Mouse (Mus musculus): ENCODE results near the gene Tmem178b. TPM values are rescaled to one million over a fixed set of nuclear protein-coding genes. Genes with fewer than 3 reads are reported as not detected.
A peak's percentile ranks its signal among the peaks of the same experiment; 100 is the strongest.

The Tmem178b gene
- polyA plus RNA-seq (2014; fragmentation: Nextera tagmentation; extraction: Ambion mirVana), result 7.3 and 8.5 TPM in 2 replicates

DNA sequence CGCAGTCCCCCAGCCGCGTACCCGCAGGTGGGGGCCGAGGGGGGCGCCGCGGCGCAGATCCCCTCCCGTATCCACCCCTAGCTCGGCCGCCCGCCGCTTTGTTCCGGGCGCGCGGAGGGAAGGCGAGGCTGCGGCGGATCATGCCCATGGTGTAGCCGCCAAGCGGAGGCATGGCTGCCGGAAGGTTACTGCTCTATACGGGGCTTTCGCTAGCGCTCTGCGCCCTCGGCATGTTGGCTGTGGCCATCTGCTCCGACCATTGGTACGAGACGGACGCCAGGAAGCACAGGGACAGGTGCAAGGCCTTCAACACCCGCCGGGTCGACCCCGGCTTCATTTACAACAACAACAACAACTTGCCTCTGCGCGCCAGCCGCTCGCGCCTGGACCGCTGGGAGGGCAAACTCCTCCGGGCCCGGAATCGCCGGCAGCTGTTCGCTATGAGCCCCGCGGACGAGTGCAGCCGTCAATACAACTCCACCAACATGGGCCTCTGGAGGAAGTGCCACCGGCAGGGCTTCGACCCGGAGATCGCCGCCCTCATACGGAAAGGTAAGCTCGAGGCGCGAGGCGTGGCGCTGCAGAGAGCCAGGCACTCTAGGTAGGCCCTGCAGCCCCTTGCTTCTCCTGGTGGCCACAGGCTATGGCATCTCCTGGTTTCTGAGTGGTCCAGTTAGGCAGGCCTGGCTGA, at the start of gene Tmem178b:
Tmem178b (plus strand) TSS at position 371 of the 691 bp plus-strand sequence.
- peak within 1 kb of the TSS; percentile 77 for H3K9ac ChIP-seq (ENCODE audit: low read length)
- H3K4me1 ChIP-seq (ENCODE audit: control insufficient read depth, insufficient read depth, low read length), result peaks cover 2% of the 10 kb centered on the region; the same call in 1 of the 2 replicates
- peak within 1 kb of the TSS; percentile 85 for H3K4me2 ChIP-seq (ENCODE audit: low read depth)
- peaks cover 8% of the 10 kb centered on the region; the same call in 1 of the 2 replicates for H3K27me3 ChIP-seq (ENCODE audit: control insufficient read depth, insufficient read depth, low read length)
- ATAC-seq (ENCODE audit: insufficient read depth, low FRiP score, low TSS enrichment), result peak; percentile 43
- H3K4me3 ChIP-seq (ENCODE audit: low read depth, low read length), result peak within 1 kb of the TSS; percentile 63
- peak; percentile 68 for DNase-seq (ENCODE audit: low spot score)
- WGBS, result under 1% methylated on average over 63 of the region's 63 CpGs
- H3K27ac ChIP-seq (ENCODE audit: low read depth, low read length), result peak within 1 kb of the TSS; percentile 54
- no peaks in the 10 kb centered on the region for H3K9me3 ChIP-seq (ENCODE audit: control insufficient read depth, low read length)
- H3K36me3 ChIP-seq (ENCODE audit: control insufficient read depth, insufficient read depth, low read length), result no peaks in the 10 kb centered on the region

- Histone ChIP-seq H3K4me3 (ENCODE audit: low read depth, low read length) (no peak overlapping the region), H3K9ac (ENCODE audit: low read length) (no peak overlapping the region), H3K4me1 (ENCODE audit: control insufficient read depth, insufficient read depth, low read length) (no peaks in the 10 kb centered on the region), H3K36me3 (ENCODE audit: control insufficient read depth, insufficient read depth, low read length) (no peaks in the 10 kb centered on the region), H3K9me3 (ENCODE audit: control insufficient read depth, low read length) (no peaks in the 10 kb centered on the region), H3K27me3 (ENCODE audit: control insufficient read depth, insufficient read depth, low read length) (no peaks in the 10 kb centered on the region), H3K27ac (ENCODE audit: low read depth, low read length) (no peak overlapping the region), H3K4me2 (ENCODE audit: low read depth) (no peak overlapping the region)
- 89% methylated on average over 5 of the region's 5 CpGs for WGBS
- no peak for DNase-seq (ENCODE audit: low spot score)
- no peak for ATAC-seq (ENCODE audit: insufficient read depth, low FRiP score, low TSS enrichment)
Measured at GRCm38 (mm10) chr6:39828736-39829135, 44.3 kb upstream of the Tmem178b start.

DNA sequence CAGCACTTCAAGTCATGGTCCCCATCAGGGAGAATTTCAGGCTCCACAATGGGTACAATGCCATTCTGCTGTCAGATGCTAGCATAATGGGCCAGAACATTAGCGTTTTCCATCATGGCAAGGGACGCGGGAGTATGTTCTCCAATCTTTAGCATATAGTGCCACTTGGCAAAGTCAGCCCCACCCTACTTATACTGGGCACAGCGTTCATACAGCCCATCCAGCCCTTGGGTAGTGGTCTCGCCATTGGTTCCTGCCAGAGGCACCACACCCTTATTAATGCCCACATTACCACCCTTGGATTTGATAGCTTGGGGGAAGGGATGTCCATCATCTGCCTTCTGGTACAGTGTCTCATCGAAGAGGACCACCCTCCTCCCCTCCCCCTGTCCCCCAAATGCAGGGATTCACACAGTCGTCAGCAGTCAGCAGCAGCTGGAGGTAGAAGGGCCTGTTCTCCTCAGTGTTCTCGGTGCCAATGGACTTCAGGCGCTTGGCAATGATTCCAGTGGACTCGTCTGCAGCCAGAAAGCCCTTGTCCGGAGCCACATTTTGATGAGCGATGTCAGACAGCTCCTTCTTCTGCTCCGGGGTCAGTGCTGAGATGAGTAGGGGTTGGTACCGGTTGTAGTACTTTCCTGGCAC, 29.3 kb upstream of the Tmem178b start:
- 88% methylated on average over 14 of the region's 14 CpGs for WGBS
- no peaks in the 10 kb centered on the region for H3K36me3 ChIP-seq (ENCODE audit: control insufficient read depth, insufficient read depth, low read length)
- H3K4me2 ChIP-seq (ENCODE audit: low read depth), result no peak overlapping the region

GRCm38 (mm10) chr6:39847538-39847937, 25.5 kb upstream of the Tmem178b start:
- ATAC-seq (ENCODE audit: insufficient read depth, low FRiP score, low TSS enrichment) (no peak), DNase-seq (ENCODE audit: low spot score) (no peak)
- Histone ChIP-seq H3K9me3 (ENCODE audit: control insufficient read depth, low read length) (no peaks in the 10 kb centered on the region), H3K36me3 (ENCODE audit: control insufficient read depth, insufficient read depth, low read length) (no peaks in the 10 kb centered on the region), H3K4me2 (ENCODE audit: low read depth) (no peak overlapping the region), H3K27ac (ENCODE audit: low read depth, low read length) (no peak overlapping the region), H3K4me1 (ENCODE audit: control insufficient read depth, insufficient read depth, low read length) (no peaks in the 10 kb centered on the region), H3K27me3 (ENCODE audit: control insufficient read depth, insufficient read depth, low read length) (no peaks in the 10 kb centered on the region), H3K4me3 (ENCODE audit: low read depth, low read length) (no peak overlapping the region), H3K9ac (ENCODE audit: low read length) (no peak overlapping the region)
- 89% methylated on average over 2 of the region's 2 CpGs for WGBS

More for the DNA sequence above, 29.3 kb upstream of the Tmem178b start:
- Histone ChIP-seq H3K9ac (ENCODE audit: low read length) (no peak overlapping the region), H3K27ac (ENCODE audit: low read depth, low read length) (no peak overlapping the region), H3K27me3 (ENCODE audit: control insufficient read depth, insufficient read depth, low read length) (no peaks in the 10 kb centered on the region), H3K4me3 (ENCODE audit: low read depth, low read length) (no peak overlapping the region), H3K9me3 (ENCODE audit: control insufficient read depth, low read length) (no peaks in the 10 kb centered on the region), H3K4me1 (ENCODE audit: control insufficient read depth, insufficient read depth, low read length) (no peaks in the 10 kb centered on the region)
- DNase-seq (ENCODE audit: low spot score), result no peak
- no peak for ATAC-seq (ENCODE audit: insufficient read depth, low FRiP score, low TSS enrichment)

DNA sequence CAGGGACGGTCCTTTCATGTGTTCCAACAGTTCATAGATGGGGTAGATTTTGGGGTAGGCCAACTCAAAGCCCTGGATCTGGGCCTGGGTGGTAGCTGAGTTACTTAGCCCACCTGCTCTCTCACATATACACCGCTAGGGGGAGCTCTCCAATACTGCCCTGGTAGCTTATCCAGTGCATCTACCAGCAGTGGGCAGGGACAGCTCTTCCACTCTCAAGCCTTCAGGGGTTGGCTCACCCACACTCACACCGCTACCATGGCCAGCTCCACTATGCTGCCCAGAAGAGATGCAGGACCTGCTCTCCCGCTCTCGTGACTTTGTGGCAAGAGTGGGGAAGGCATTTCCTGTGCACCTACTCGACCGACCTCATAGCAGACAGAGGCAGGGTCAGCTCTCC, 24.3 kb upstream of the Tmem178b start:
- H3K4me2 ChIP-seq (ENCODE audit: low read depth), result no peak overlapping the region
- no peaks in the 10 kb centered on the region for H3K4me1 ChIP-seq (ENCODE audit: control insufficient read depth, insufficient read depth, low read length)
- H3K4me3 ChIP-seq (ENCODE audit: low read depth, low read length), result no peak overlapping the region
- no peak overlapping the region for H3K9ac ChIP-seq (ENCODE audit: low read length)
- no peaks in the 10 kb centered on the region for H3K36me3 ChIP-seq (ENCODE audit: control insufficient read depth, insufficient read depth, low read length)
- DNase-seq (ENCODE audit: low spot score), result no peak
- H3K27ac ChIP-seq (ENCODE audit: low read depth, low read length), result no peak overlapping the region
- no peaks in the 10 kb centered on the region for H3K27me3 ChIP-seq (ENCODE audit: control insufficient read depth, insufficient read depth, low read length)
- 61% methylated on average over 7 of the region's 7 CpGs for WGBS
- no peak for ATAC-seq (ENCODE audit: insufficient read depth, low FRiP score, low TSS enrichment)
- no peaks in the 10 kb centered on the region for H3K9me3 ChIP-seq (ENCODE audit: control insufficient read depth, low read length)

GRCm38 (mm10) chr6:39849667-39850066, 23.4 kb upstream of the Tmem178b start:
- WGBS, result 94% methylated on average over 4 of the region's 4 CpGs
- H3K9ac ChIP-seq (ENCODE audit: low read length), result no peak overlapping the region
- H3K4me2 ChIP-seq (ENCODE audit: low read depth), result no peak overlapping the region
- H3K27me3 ChIP-seq (ENCODE audit: control insufficient read depth, insufficient read depth, low read length), result no peaks in the 10 kb centered on the region
- no peak for DNase-seq (ENCODE audit: low spot score)
- H3K27ac ChIP-seq (ENCODE audit: low read depth, low read length), result no peak overlapping the region
- H3K36me3 ChIP-seq (ENCODE audit: control insufficient read depth, insufficient read depth, low read length), result no peaks in the 10 kb centered on the region
- H3K4me1 ChIP-seq (ENCODE audit: control insufficient read depth, insufficient read depth, low read length), result no peaks in the 10 kb centered on the region
- no peak for ATAC-seq (ENCODE audit: insufficient read depth, low FRiP score, low TSS enrichment)
- H3K4me3 ChIP-seq (ENCODE audit: low read depth, low read length), result no peak overlapping the region
- no peaks in the 10 kb centered on the region for H3K9me3 ChIP-seq (ENCODE audit: control insufficient read depth, low read length)

GRCm38 (mm10) chr6:39870271-39871135, 2.6 kb upstream of the Tmem178b start:
- Histone ChIP-seq H3K4me2 (ENCODE audit: low read depth) (peak overlapping the region; percentile 85), H3K9me3 (ENCODE audit: control insufficient read depth, low read length) (no peaks in the 10 kb centered on the region), H3K36me3 (ENCODE audit: control insufficient read depth, insufficient read depth, low read length) (no peaks in the 10 kb centered on the region), H3K9ac (ENCODE audit: low read length) (peak overlapping the region; percentile 77), H3K27ac (ENCODE audit: low read depth, low read length) (no peak overlapping the region), H3K27me3 (ENCODE audit: control insufficient read depth, insufficient read depth, low read length) (peaks cover 8% of the 10 kb centered on the region; the same call in 1 of the 2 replicates), H3K4me1 (ENCODE audit: control insufficient read depth, insufficient read depth, low read length) (peaks cover 2% of the 10 kb centered on the region; the same call in 1 of the 2 replicates), H3K4me3 (ENCODE audit: low read depth, low read length) (peak overlapping the region; percentile 63)
- peak; percentile 81 for DNase-seq (ENCODE audit: low spot score)
- under 1% methylated on average over 28 of the region's 28 CpGs for WGBS
- ATAC-seq (ENCODE audit: insufficient read depth, low FRiP score, low TSS enrichment), result 0 out of 2 replicates have a peak, but pooled peaks have one; percentile 5
